Mouse (Mus musculus) liver, postnatal 0 days (tissue): ENCODE measurements around the gene Ddx19a.

Experiments
- CTCF ChIP-seq: sonication (generic); IDR thresholded peaks from 2 replicates; pipeline ENCODE4 v1.5.1; 2016; ENCODE audit warnings: antibody characterized with exemption, low read depth
- EP300 ChIP-seq: IDR thresholded peaks from 2 replicates; pipeline ENCODE4 v1.6.1; 2016; ENCODE audit warnings: antibody characterized with exemption, low read depth, mild to moderate bottlenecking

DNA sequence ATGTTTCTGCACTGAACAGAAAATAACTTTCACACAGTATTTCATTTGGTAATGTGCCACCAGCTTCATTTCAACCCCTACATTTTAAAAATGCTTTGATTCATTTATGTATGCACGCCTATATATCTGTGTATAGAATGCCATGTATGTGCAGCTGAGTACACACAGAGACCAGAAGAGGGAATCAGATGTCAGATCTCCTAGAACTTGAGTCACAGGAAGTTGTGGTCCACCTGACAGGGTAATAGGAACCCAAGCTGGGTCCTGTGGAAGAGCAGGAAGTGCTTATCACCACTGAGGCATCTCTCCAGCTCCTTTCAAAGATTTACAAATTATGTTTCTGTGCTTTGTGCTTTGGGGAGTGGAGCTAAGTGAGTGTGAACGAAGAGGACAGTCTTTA, 16.3 kb downstream of the Ddx19a start:
- TF ChIP-seq CTCF, result no peak
- TF ChIP-seq EP300, result no peak
